In genomic region chr13:94063156-94063555, GRCm38 (mm10) we compare ENCODE assay signal across 8 mouse cellular contexts. TPM values are rescaled to one million over a fixed set of nuclear protein-coding genes. Genes with fewer than 3 reads are reported as not detected.
DNase-seq lines count a peak whose midpoint lies in the region; ATAC-seq and TF ChIP-seq lines count a peak whose summit lies in the region.

No protein-coding gene starts in this region.

- peak overlapping the region; percentile 27; the same call in 1 of the 2 replicates for H3K4me3 ChIP-seq in hindbrain, embryonic 10.5 days
- no peak overlapping the region for H3K4me3 ChIP-seq in hindbrain, embryonic 11.5 days (ENCODE audit: low read depth, low read length)
- no peak overlapping the region for H3K4me3 ChIP-seq in embryonic fibroblast, embryonic 13.5 days (ENCODE audit: insufficient read depth, low read length)
- H3K4me3 ChIP-seq in kidney, postnatal 0 days (replicated peaks; ENCODE audit: low read depth, low read length) = no peak overlapping the region

- peak; percentile 39; the same call in 1 of the 2 replicates for TF ChIP-seq CTCF in embryonic fibroblast, embryonic 13.5 days (IDR thresholded peaks at IDR 0.05; ENCODE audit: borderline replicate concordance, insufficient read depth, low read length)
- peak; percentile 55 for TF ChIP-seq CTCF in kidney, postnatal 0 days (IDR thresholded peaks at IDR 0.05; ENCODE audit: low read depth)

- DNase-seq in hindbrain, embryonic 10.5 days (ENCODE audit: low spot score) = no peak
- no peak for DNase-seq in hindbrain, embryonic 11.5 days (ENCODE audit: low spot score)
- no peak for DNase-seq in kidney, postnatal 0 days (ENCODE audit: low spot score)
- DNase-seq in cerebellum, adult 11 months = no peak
- DNase-seq in adrenal gland, postnatal 10 days = no peak
- DNase-seq in cerebellum, adult 9-11 months = no peak

- peaks cover 87% of the 10 kb centered on the region for H3K27me3 ChIP-seq in hindbrain, embryonic 10.5 days (ENCODE audit: insufficient read depth, poor library complexity, severe bottlenecking)
- peaks cover 36% of the 10 kb centered on the region for H3K27me3 ChIP-seq in hindbrain, embryonic 11.5 days (ENCODE audit: control insufficient read depth, insufficient read depth, low read length)
- no peaks in the 10 kb centered on the region for H3K27me3 ChIP-seq in kidney, postnatal 0 days (ENCODE audit: insufficient read depth, low read length)

- no peak for TF ChIP-seq POLR2A in embryonic fibroblast, embryonic 13.5 days (IDR thresholded peaks at IDR 0.05; ENCODE audit: low read depth, low read length)

- no peak overlapping the region for H3K9ac ChIP-seq in hindbrain, embryonic 11.5 days (ENCODE audit: low read depth, low read length)
- H3K9ac ChIP-seq in kidney, postnatal 0 days (ENCODE audit: low read depth, low read length) = no peak overlapping the region

- ATAC-seq in hindbrain, embryonic 11.5 days (ENCODE audit: low FRiP score) = no peak
- ATAC-seq in kidney, postnatal 0 days (replicated peaks; ENCODE audit: low FRiP score, low read depth) = 0 out of 2 replicates have a peak, but pooled peaks have one; percentile 30
- peak; percentile 72 for ATAC-seq in megakaryocyte, adult 5-6 weeks (ENCODE audit: poor library complexity, severe bottlenecking)

- no peak overlapping the region for H3K27ac ChIP-seq in hindbrain, embryonic 10.5 days
- H3K27ac ChIP-seq in hindbrain, embryonic 11.5 days (ENCODE audit: low read depth, low read length) = no peak overlapping the region
- H3K27ac ChIP-seq in embryonic fibroblast, embryonic 13.5 days (ENCODE audit: insufficient read depth, low read length) = no peak overlapping the region
- peak overlapping the region; percentile 85 for H3K27ac ChIP-seq in kidney, postnatal 0 days

- peaks cover 76% of the 10 kb centered on the region for H3K4me1 ChIP-seq in hindbrain, embryonic 10.5 days (replicated peaks)
- no peaks in the 10 kb centered on the region for H3K4me1 ChIP-seq in hindbrain, embryonic 11.5 days (replicated peaks; ENCODE audit: control insufficient read depth, insufficient read depth, low read length)
- peaks cover 6% of the 10 kb centered on the region for H3K4me1 ChIP-seq in embryonic fibroblast, embryonic 13.5 days (ENCODE audit: control insufficient read depth, insufficient read depth, low read length)
- H3K4me1 ChIP-seq in kidney, postnatal 0 days (replicated peaks; ENCODE audit: insufficient read depth, low read length) = peaks cover 59% of the 10 kb centered on the region

- no peaks in the 10 kb centered on the region for H3K9me3 ChIP-seq in hindbrain, embryonic 10.5 days
- no peaks in the 10 kb centered on the region for H3K9me3 ChIP-seq in hindbrain, embryonic 11.5 days (ENCODE audit: control insufficient read depth, low read length)
- H3K9me3 ChIP-seq in kidney, postnatal 0 days (replicated peaks; ENCODE audit: low read length) = no peaks in the 10 kb centered on the region

- WGBS in hindbrain, embryonic 10.5 days = 40% methylated on average over 8 of the region's 8 CpGs
- WGBS in hindbrain, embryonic 11.5 days = 40% methylated on average over 8 of the region's 8 CpGs
- 48% methylated on average over 8 of the region's 8 CpGs for WGBS in kidney, postnatal 0 days

- no peak overlapping the region for H3K4me2 ChIP-seq in hindbrain, embryonic 11.5 days (replicated peaks; ENCODE audit: low read depth, low read length)
- H3K4me2 ChIP-seq in kidney, postnatal 0 days (ENCODE audit: low read length) = peak overlapping the region; percentile 43

- no peaks in the 10 kb centered on the region for H3K36me3 ChIP-seq in hindbrain, embryonic 10.5 days
- H3K36me3 ChIP-seq in hindbrain, embryonic 11.5 days (ENCODE audit: control insufficient read depth, insufficient read depth, low read length) = no peaks in the 10 kb centered on the region
- H3K36me3 ChIP-seq in kidney, postnatal 0 days (ENCODE audit: insufficient read depth, low read length) = no peaks in the 10 kb centered on the region

RNA-seq across cellular contexts. Expression of gene Lhfpl2, which starts 5.6 kb away (rescaled TPM):
- 19.7 and 20.9 TPM in 2 replicates for polyA plus RNA-seq in hindbrain, embryonic 10.5 days (2016; fragmentation: Nextera tagmentation; extraction: Ambion mirVana)
- 16.6 and 19.3 TPM in 2 replicates for polyA plus RNA-seq in hindbrain, embryonic 11.5 days (2014; fragmentation: Nextera tagmentation; extraction: Ambion mirVana)
- polyA plus RNA-seq in embryonic fibroblast, embryonic 13.5 days (2011; ENCODE audit: insufficient read length, low read depth, missing spikeins) = 40.6 and 60.3 TPM in 2 replicates
- polyA plus RNA-seq in kidney, postnatal 0 days (2015; fragmentation: Nextera tagmentation; extraction: Ambion mirVana) = 51.5 and 58.4 TPM in 2 replicates
- total RNA-seq in megakaryocyte, adult 5-6 weeks (2015) = 2.4 and 2.7 TPM in 2 replicates
- total RNA-seq in megakaryocyte, adult 5-6 weeks (2017) = 2.9 and 3.9 TPM in 2 replicates
- 10 to 100 TPM; 29.8 to 39.6 TPM for total RNA-seq in adrenal gland, postnatal 10 days (2021)
